Mouse (Mus musculus): Measurements from ENCODE around the gene Scarf2. TPM values are rescaled to one million over a fixed set of nuclear protein-coding genes. Genes with fewer than 3 reads are reported as not detected.

Gene Scarf2
- polyA plus RNA-seq (2014; fragmentation: Illumina TruSeq; extraction: RNeasy Lipid Tissue Mini Kit (QIAGEN cat#74804); ENCODE audit: low read depth, low replicate concordance), result not detected

GRCm38 (mm10) chr16:17796971-17797811 lies at the start of gene Scarf2:
Gene Scarf2 (plus strand): TSS chr16:17797282.

DNA sequence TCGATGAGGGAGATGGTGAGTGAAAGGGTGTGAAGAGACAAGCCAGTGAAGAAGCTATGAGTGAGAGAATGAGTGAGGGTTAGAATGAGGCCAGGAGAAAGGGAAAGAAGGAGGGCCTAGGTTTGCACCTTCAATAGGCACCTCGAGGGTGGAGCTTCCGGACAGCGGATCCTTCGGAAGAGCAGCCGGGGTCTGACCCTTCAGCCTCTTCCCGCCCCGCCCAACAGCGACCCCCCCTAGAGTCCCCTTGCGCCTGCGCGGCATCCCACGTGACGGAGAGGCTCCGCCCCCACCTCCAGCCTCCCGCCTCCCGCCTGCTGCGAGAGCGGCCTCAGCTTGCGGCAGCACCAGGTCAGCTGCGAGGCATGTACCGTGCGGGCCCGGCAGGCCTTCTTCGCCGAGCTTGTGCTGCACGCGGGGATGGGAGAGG lies 37.7 kb upstream of the Scarf2 start, which contains the start of gene Klhl22:
Klhl22 (plus strand) TSS at position 275 of the 430 bp plus-strand sequence.

GRCm38 (mm10) chr16:17832821-17833220 lies 35.7 kb downstream of the Scarf2 start, which contains the start of gene B830017H08Rik:
Gene B830017H08Rik (plus strand): TSS chr16:17833121.

GRCm38 (mm10) chr16:17838051-17838450 lies 41.0 kb downstream of the Scarf2 start, which contains the start of gene Car15:
Gene Car15 (minus strand): TSS chr16:17838364.

Other genes with a start within 250 kb of the Scarf2 start
- not detected for gene Lrrc74b, start 236.0 kb upstream of the Scarf2 start, polyA plus RNA-seq (2014; fragmentation: Illumina TruSeq; extraction: RNeasy Lipid Tissue Mini Kit (QIAGEN cat#74804); ENCODE audit: low read depth, low replicate concordance)
- gene P2rx6, start 235.4 kb upstream of the Scarf2 start, polyA plus RNA-seq (2014; fragmentation: Illumina TruSeq; extraction: RNeasy Lipid Tissue Mini Kit (QIAGEN cat#74804); ENCODE audit: low read depth, low replicate concordance), result not detected
- not detected for gene Slc7a4, start 214.1 kb upstream of the Scarf2 start, polyA plus RNA-seq (2014; fragmentation: Illumina TruSeq; extraction: RNeasy Lipid Tissue Mini Kit (QIAGEN cat#74804); ENCODE audit: low read depth, low replicate concordance)
- 7.4 TPM for gene Smpd4, start 177.9 kb upstream of the Scarf2 start, polyA plus RNA-seq (2014; fragmentation: Illumina TruSeq; extraction: RNeasy Lipid Tissue Mini Kit (QIAGEN cat#74804); ENCODE audit: low read depth, low replicate concordance)
- gene Ccdc74a, start 150.8 kb upstream of the Scarf2 start, polyA plus RNA-seq (2014; fragmentation: Illumina TruSeq; extraction: RNeasy Lipid Tissue Mini Kit (QIAGEN cat#74804); ENCODE audit: low read depth, low replicate concordance), result not detected
- 6.3 TPM for gene Med15, start 64.4 kb upstream of the Scarf2 start, polyA plus RNA-seq (2014; fragmentation: Illumina TruSeq; extraction: RNeasy Lipid Tissue Mini Kit (QIAGEN cat#74804); ENCODE audit: low read depth, low replicate concordance)
- gene Klhl22, start 37.7 kb upstream of the Scarf2 start, polyA plus RNA-seq (2014; fragmentation: Illumina TruSeq; extraction: RNeasy Lipid Tissue Mini Kit (QIAGEN cat#74804); ENCODE audit: low read depth, low replicate concordance), result 3.8 TPM
- gene B830017H08Rik, start 35.8 kb downstream of the Scarf2 start, polyA plus RNA-seq (2014; fragmentation: Illumina TruSeq; extraction: RNeasy Lipid Tissue Mini Kit (QIAGEN cat#74804); ENCODE audit: low read depth, low replicate concordance), result not detected
- 0.32 TPM for gene Car15, start 41.1 kb downstream of the Scarf2 start, polyA plus RNA-seq (2014; fragmentation: Illumina TruSeq; extraction: RNeasy Lipid Tissue Mini Kit (QIAGEN cat#74804); ENCODE audit: low read depth, low replicate concordance)
- not detected for gene Gm20518, start 94.4 kb downstream of the Scarf2 start, polyA plus RNA-seq (2014; fragmentation: Illumina TruSeq; extraction: RNeasy Lipid Tissue Mini Kit (QIAGEN cat#74804); ENCODE audit: low read depth, low replicate concordance)
- gene Tssk1, start 96.9 kb downstream of the Scarf2 start, polyA plus RNA-seq (2014; fragmentation: Illumina TruSeq; extraction: RNeasy Lipid Tissue Mini Kit (QIAGEN cat#74804); ENCODE audit: low read depth, low replicate concordance), result not detected
- 7.9 TPM for gene Dgcr2, start 101.3 kb downstream of the Scarf2 start, polyA plus RNA-seq (2014; fragmentation: Illumina TruSeq; extraction: RNeasy Lipid Tissue Mini Kit (QIAGEN cat#74804); ENCODE audit: low read depth, low replicate concordance)
- not detected for gene Tssk2, start 101.4 kb downstream of the Scarf2 start, polyA plus RNA-seq (2014; fragmentation: Illumina TruSeq; extraction: RNeasy Lipid Tissue Mini Kit (QIAGEN cat#74804); ENCODE audit: low read depth, low replicate concordance)
- 1.8 TPM for gene Ess2, start 114.1 kb downstream of the Scarf2 start, polyA plus RNA-seq (2014; fragmentation: Illumina TruSeq; extraction: RNeasy Lipid Tissue Mini Kit (QIAGEN cat#74804); ENCODE audit: low read depth, low replicate concordance)
- not detected for gene Gsc2, start 117.8 kb downstream of the Scarf2 start, polyA plus RNA-seq (2014; fragmentation: Illumina TruSeq; extraction: RNeasy Lipid Tissue Mini Kit (QIAGEN cat#74804); ENCODE audit: low read depth, low replicate concordance)
- 60.0 TPM for gene Slc25a1, start 130.9 kb downstream of the Scarf2 start, polyA plus RNA-seq (2014; fragmentation: Illumina TruSeq; extraction: RNeasy Lipid Tissue Mini Kit (QIAGEN cat#74804); ENCODE audit: low read depth, low replicate concordance)
- not detected for gene Vpreb2, start 183.1 kb downstream of the Scarf2 start, polyA plus RNA-seq (2014; fragmentation: Illumina TruSeq; extraction: RNeasy Lipid Tissue Mini Kit (QIAGEN cat#74804); ENCODE audit: low read depth, low replicate concordance)